Mouse (Mus musculus) MEL (cell line): ENCODE data around the gene Cpeb4. TPM values are rescaled to one million over a fixed set of nuclear protein-coding genes. Genes with fewer than 3 reads are reported as not detected.

Source experiments
- DNase-seq: peaks from one replicate; pipeline ENCODE4 v3.0.0; 2011; ENCODE audit warnings: low read depth, low spot score
- H3K27ac ChIP-seq: 2 replicates; pipeline ENCODE4 v1.5.1; 2012; ENCODE audit warnings: low read depth, mild to moderate bottlenecking, control low read depth, low read length, moderate library complexity; ENCODE audit not compliant: control insufficient read depth
- H3K27me3 ChIP-seq, 2 experiments: fragments of 150-350 bp in 1 of 2; sonication (generic) in 1 of 2; 2 replicates each; pipeline ENCODE4 v1.6.1; 2012; ENCODE audit warnings: low read length in 2 of 2, mild to moderate bottlenecking in 2 of 2, improper control_type of control experiment in 1 of 2, moderate library complexity in 1 of 2; ENCODE audit not compliant: insufficient read depth in 2 of 2, control insufficient read depth in 1 of 2
- H3K36me3 ChIP-seq, 2 experiments: 2 replicates each; pipeline ENCODE4 v1.6.1; 2012 to 2014; ENCODE audit warnings: low read length in 2 of 2, improper control_type of control experiment in 1 of 2, inconsistent platforms in 1 of 2, mild to moderate bottlenecking in 1 of 2; ENCODE audit not compliant: insufficient read depth in 2 of 2, control insufficient read depth in 1 of 2
- H3K4me1 ChIP-seq, 2 experiments: fragments of 150-350 bp in 1 of 2; sonication (generic) in 1 of 2; 2 replicates each; pipeline ENCODE4 v1.6.1; 2012; ENCODE audit warnings: low read length in 2 of 2, improper control_type of control experiment in 1 of 2, mild to moderate bottlenecking in 1 of 2; ENCODE audit not compliant: insufficient read depth in 2 of 2, control insufficient read depth in 1 of 2
- H3K4me3 ChIP-seq, 2 experiments: fragments of 150-350 bp in 1 of 2; sonication (generic) in 1 of 2; 2 replicates each; pipeline ENCODE4 v1.5.1; 2012; ENCODE audit warnings: low read depth in 2 of 2, low read length in 2 of 2, mild to moderate bottlenecking in 2 of 2, moderate library complexity in 2 of 2, control low read depth in 1 of 2, improper control_type of control experiment in 1 of 2; ENCODE audit not compliant: control insufficient read depth in 1 of 2, insufficient read depth in 1 of 2
- H3K79me2 ChIP-seq: 2 replicates; pipeline ENCODE4 v1.6.1; 2012; ENCODE audit warnings: mild to moderate bottlenecking, low read length, moderate library complexity; ENCODE audit not compliant: control insufficient read depth, poor library complexity, insufficient read depth
- H3K9ac ChIP-seq: 2 replicates; pipeline ENCODE4 v1.6.1; 2012; ENCODE audit warnings: low read depth, mild to moderate bottlenecking, control low read depth, low read length, moderate library complexity; ENCODE audit not compliant: control insufficient read depth, poor library complexity, severe bottlenecking
- H3K9me3 ChIP-seq: fragments of 150-350 bp; sonication (generic); replicated peaks from 2 replicates; pipeline ENCODE4 v1.6.1; 2012; ENCODE audit warnings: mild to moderate bottlenecking, low read length, improper control_type of control experiment, moderate library complexity; ENCODE audit not compliant: insufficient read depth
- EP300 ChIP-seq, 2 experiments: IDR thresholded peaks; 2 replicates each; pipeline ENCODE4 v1.6.1; 2011; ENCODE audit warnings: improper control_type of control experiment in 2 of 2, low read length in 2 of 2, low read depth in 1 of 2, mild to moderate bottlenecking in 1 of 2
- GABPA ChIP-seq: IDR thresholded peaks from 2 replicates; pipeline ENCODE4 v1.6.1; 2012; ENCODE audit warnings: low read depth, mild to moderate bottlenecking, inconsistent platforms, low read length, improper control_type of control experiment, moderate library complexity
- HCFC1 ChIP-seq: IDR thresholded peaks from 2 replicates; pipeline ENCODE4 v1.6.1; 2012; ENCODE audit warnings: low read depth, mild to moderate bottlenecking, inconsistent platforms, low read length, improper control_type of control experiment, moderate library complexity
- JUND ChIP-seq: IDR thresholded peaks from 2 replicates; pipeline ENCODE4 v1.6.1; 2011; ENCODE audit warnings: low read depth, mild to moderate bottlenecking, improper control_type of control experiment, low read length
- MAZ ChIP-seq: IDR thresholded peaks from 2 replicates; pipeline ENCODE4 v1.6.1; 2012; ENCODE audit warnings: low read depth, mild to moderate bottlenecking, inconsistent platforms, low read length, improper control_type of control experiment
- MEF2A ChIP-seq: IDR thresholded peaks from 2 replicates; pipeline ENCODE4 v1.6.1; 2014; ENCODE audit warnings: low read depth, mild to moderate bottlenecking, inconsistent platforms, low read length, improper control_type of control experiment; ENCODE audit not compliant: poor library complexity, insufficient replicate concordance, severe bottlenecking; ENCODE audit errors: extremely low read depth
- MXI1 ChIP-seq: IDR thresholded peaks from 2 replicates; pipeline ENCODE4 v1.6.1; 2011; ENCODE audit warnings: mild to moderate bottlenecking, low read depth, low read length, improper control_type of control experiment
- MYC ChIP-seq: IDR thresholded peaks from 2 replicates; pipeline ENCODE4 v1.6.1; 2011; ENCODE audit warnings: low read depth, mild to moderate bottlenecking, low read length, improper control_type of control experiment, moderate library complexity
- NELFE ChIP-seq: IDR thresholded peaks from 2 replicates; pipeline ENCODE4 v1.6.1; 2011; ENCODE audit warnings: low read depth, low read length, improper control_type of control experiment
- NRF1 ChIP-seq: IDR thresholded peaks from 2 replicates; pipeline ENCODE4 v1.6.1; 2014; ENCODE audit warnings: low read depth, mild to moderate bottlenecking, inconsistent platforms, low read length, improper control_type of control experiment, moderate library complexity; ENCODE audit not compliant: poor library complexity, insufficient read depth, severe bottlenecking
- POLR2A ChIP-seq, 2 experiments: IDR thresholded peaks; 2 replicates each; pipeline ENCODE4 v1.6.1; 2011 to 2012; ENCODE audit warnings: low read length in 2 of 2, mild to moderate bottlenecking in 2 of 2, control low read depth in 1 of 2, improper control_type of control experiment in 1 of 2, low read depth in 1 of 2, moderate library complexity in 1 of 2; ENCODE audit not compliant: control insufficient read depth in 1 of 2, insufficient read depth in 1 of 2, poor library complexity in 1 of 2
- POLR2AphosphoS2 ChIP-seq: IDR thresholded peaks from 2 replicates; pipeline ENCODE4 v1.6.1; 2011; ENCODE audit warnings: low read length, improper control_type of control experiment
- POLR2AphosphoS5 ChIP-seq: IDR thresholded peaks from 2 replicates; pipeline ENCODE4 v1.6.1; 2012; ENCODE audit warnings: low read depth, borderline replicate concordance, mild to moderate bottlenecking, inconsistent platforms, low read length, moderate library complexity, mixed read lengths
- RAD21 ChIP-seq: IDR thresholded peaks from 2 replicates; pipeline ENCODE4 v1.6.1; 2011; ENCODE audit warnings: mild to moderate bottlenecking, low read depth, low read length, improper control_type of control experiment
- RCOR1 ChIP-seq: IDR thresholded peaks from 2 replicates; pipeline ENCODE4 v1.6.1; 2012; ENCODE audit warnings: low read depth, mild to moderate bottlenecking, inconsistent platforms, low read length, improper control_type of control experiment
- SIN3A ChIP-seq: IDR thresholded peaks from 2 replicates; pipeline ENCODE4 v1.6.1; 2012; ENCODE audit warnings: low read length, improper control_type of control experiment, inconsistent platforms
- SMC3 ChIP-seq: IDR thresholded peaks from 2 replicates; pipeline ENCODE4 v1.6.1; 2011; ENCODE audit warnings: low read depth, low read length, improper control_type of control experiment
- TCF12 ChIP-seq: IDR thresholded peaks from 2 replicates; pipeline ENCODE4 v1.6.1; 2014; ENCODE audit warnings: low read depth, mild to moderate bottlenecking, inconsistent platforms, low read length, improper control_type of control experiment, moderate library complexity
- USF1 ChIP-seq: IDR thresholded peaks from 2 replicates; pipeline ENCODE4 v1.6.1; 2014; ENCODE audit warnings: low read depth, mild to moderate bottlenecking, inconsistent platforms, low read length, improper control_type of control experiment, moderate library complexity
- ZC3H11A ChIP-seq: IDR thresholded peaks from 2 replicates; pipeline ENCODE4 v1.6.1; 2012; ENCODE audit warnings: low read depth, mild to moderate bottlenecking, inconsistent platforms, low read length, improper control_type of control experiment
- ZKSCAN1 ChIP-seq: IDR thresholded peaks from 2 replicates; pipeline ENCODE4 v1.6.1; 2012; ENCODE audit warnings: low read depth, mild to moderate bottlenecking, inconsistent platforms, low read length, improper control_type of control experiment, moderate library complexity
- ZMIZ1 ChIP-seq: IDR thresholded peaks from 2 replicates; pipeline ENCODE4 v1.6.1; 2012; ENCODE audit warnings: low read depth, mild to moderate bottlenecking, inconsistent platforms, low read length, improper control_type of control experiment, moderate library complexity
- ZNF384 ChIP-seq: IDR thresholded peaks from 2 replicates; pipeline ENCODE4 v1.6.1; 2012; ENCODE audit warnings: low read depth, mild to moderate bottlenecking, inconsistent platforms, low read length, improper control_type of control experiment
- polyA plus RNA-seq, 2 experiments: library from polyadenylated mRNA; stranded (reverse) in 1 of 2; unstranded in 1 of 2; fragments of >175 nt in 1 of 2; fragments of >200 nt in 1 of 2; gene quantifications; 2 replicates each; pipeline versions ENCODE4 v1.2.1 to v1.2.4; 2012; ENCODE audit warnings: low replicate concordance in 2 of 2, low read depth in 1 of 2; ENCODE audit not compliant: insufficient read length in 2 of 2, insufficient read depth in 1 of 2, missing spikeins in 1 of 2
- total RNA-seq: library from RNA; depleted of rRNA; stranded (reverse); fragments of 300-350 nt; gene quantifications from 2 replicates; pipeline ENCODE4 v1.2.3, GENCODE M21; 2012

Gene Cpeb4
- total and polyA plus RNA-seq, 3 experiments = 3.8 to 4.9 TPM; not detected in 1

DNA sequence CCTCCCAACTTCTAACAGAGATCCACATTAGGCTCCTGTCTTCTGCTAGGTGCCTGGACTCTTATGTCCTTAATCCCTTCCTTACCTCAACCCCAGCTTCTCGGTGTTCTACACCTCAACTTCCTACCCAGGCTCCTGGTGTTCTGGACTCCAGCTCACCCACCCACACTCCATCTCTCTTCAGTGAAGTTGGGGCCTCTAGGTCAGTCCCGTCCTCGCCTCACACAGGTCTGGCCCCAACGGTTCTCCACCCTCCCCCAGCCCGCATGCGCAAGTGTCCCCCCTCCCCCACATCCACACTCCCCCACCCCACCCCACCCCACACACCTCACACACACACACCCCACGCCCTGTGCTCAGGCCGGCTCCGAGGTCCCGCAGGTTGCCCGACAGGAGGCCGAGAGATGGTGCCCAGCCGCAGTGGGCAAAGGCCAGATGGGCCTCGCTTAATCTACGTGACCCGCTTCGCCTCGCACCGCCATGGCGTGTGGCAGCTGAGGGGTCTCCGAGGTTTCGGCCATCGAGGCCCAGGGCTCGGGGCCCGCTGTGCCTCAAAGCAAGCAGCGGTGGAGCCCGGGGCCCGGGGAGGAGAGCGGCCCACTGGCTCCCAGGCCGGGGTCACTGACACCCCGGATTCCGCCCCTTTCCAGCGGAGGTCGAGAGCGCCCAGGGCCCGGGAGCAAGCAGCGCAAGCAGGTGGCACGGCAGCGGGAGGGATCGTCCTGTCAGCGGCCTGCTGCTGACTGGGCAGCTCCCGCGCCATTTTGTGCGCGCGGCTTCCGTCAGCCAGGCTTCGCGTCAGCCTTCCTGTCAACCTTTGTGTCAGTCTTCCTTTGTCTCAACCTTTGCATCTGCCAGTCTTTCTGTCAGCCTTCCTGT, 93.5 kb downstream of the Cpeb4 start, which contains the start of gene 4930524B15Rik:
Gene 4930524B15Rik (plus strand): TSS at position 337 of the 879 bp plus-strand sequence.
- Histone ChIP-seq H3K4me1 (no peaks in the 10 kb centered on the region), H3K27me3 (peaks cover 13 to 35% of the 10 kb centered on the region in 2 experiments), H3K4me3 (no peak within 1 kb of the TSS), H3K36me3 (no peaks in the 10 kb centered on the region), H3K9ac (no peak within 1 kb of the TSS), H3K79me2 (no peaks in the 10 kb centered on the region), H3K9me3 (no peaks in the 10 kb centered on the region), H3K27ac (no peak within 1 kb of the TSS)
- DNase-seq = no peak
- TF ChIP-seq NRF1 (no peak), HCFC1 (no peak), ZC3H11A (no peak), ZKSCAN1 (no peak), MXI1 (no peak)

DNA sequence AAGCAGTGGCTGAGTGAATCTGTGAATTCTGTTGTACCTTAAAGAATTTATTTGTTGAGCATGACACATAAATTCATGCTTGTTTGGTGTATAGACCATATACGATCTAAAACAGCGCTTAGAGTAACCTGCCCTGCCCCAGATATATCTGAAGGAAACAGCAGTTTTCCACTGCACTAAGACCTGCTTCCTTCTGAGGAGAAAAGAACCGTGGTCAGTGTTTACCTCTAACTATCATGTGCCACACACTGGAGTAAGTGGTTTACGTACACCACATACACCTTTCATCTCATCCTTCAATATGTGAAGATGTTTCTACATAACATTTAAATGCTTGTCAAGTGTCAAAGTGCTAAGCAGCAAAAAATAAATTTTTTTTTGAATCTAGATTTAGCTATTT, 102.1 kb downstream of the Cpeb4 start:
- H3K27ac ChIP-seq = no peak overlapping the region
- no peaks in the 10 kb centered on the region for H3K79me2 ChIP-seq
- H3K9ac ChIP-seq = no peak overlapping the region
- no peaks in the 10 kb centered on the region for H3K36me3 ChIP-seq
- no peak for DNase-seq
- TF ChIP-seq EP300 (IDR thresholded peaks at IDR 0.05; ENCODE audit: low read depth in 1 of 2, low read length in 2 of 2) (no peak), MEF2A (no peak), JUND (no peak), MAZ (no peak), SMC3 (no peak), USF1 (no peak), POLR2AphosphoS2 (no peak), GABPA (no peak), TCF12 (no peak), ZMIZ1 (no peak), SIN3A (no peak), NRF1 (no peak), NELFE (no peak), POLR2AphosphoS5 (no peak), MYC (no peak), POLR2A (IDR thresholded peaks at IDR 0.05; ENCODE audit: control insufficient read depth in 1 of 2, insufficient read depth in 1 of 2, low read depth in 1 of 2, low read length in 2 of 2, poor library complexity in 1 of 2) (no peak), RAD21 (no peak), ZNF384 (no peak), RCOR1 (no peak)
- TF ChIP-seq, all 39 proteins: peak for 0
- Histone ChIP-seq H3K27me3 (peaks cover 1 to 8% of the 10 kb centered on the region in 2 experiments; a peak in 3 of 4 replicates), H3K4me1 (no peaks in the 10 kb centered on the region), H3K9me3 (no peaks in the 10 kb centered on the region), H3K4me3 (no peak overlapping the region)
